Mouse (Mus musculus) CD4-positive, CD25-positive, alpha-beta regulatory T cell, adult 2 months (primary cell): ENCODE measurements at regions not wholly inside any gene's neighbourhood (a gene's known extent, or its start where the extent isn't known, plus 50 kb on each side); places are given as distances from the start of the nearest gene placed in this dataset.
"Not testable (repeated sequence)": the region's sequence is repeated elsewhere in the genome, so short reads cannot be mapped to it uniquely, and the experiment has no call there.

Experiments
- DNase-seq: peaks from one replicate; pipeline ENCODE4 v3.0.0-alpha.2; 2012; ENCODE audit warnings: low read depth, low spot score

- not testable (repeated sequence) for DNase-seq
Observed at GRCm38 (mm10) chr14:53331153-53331552, 835.6 kb upstream of the Olfr1507 start.

- not testable (repeated sequence) for DNase-seq
Observed at GRCm38 (mm10) chr14:53324367-53324766, 828.8 kb upstream of the Olfr1507 start.

GRCm38 (mm10) chr14:53318512-53319309 is 823.2 kb upstream of the Olfr1507 start:
- DNase-seq, result not testable (repeated sequence)

GRCm38 (mm10) chr14:53312490-53312889 is 816.9 kb upstream of the Olfr1507 start:
- DNase-seq, result not testable (repeated sequence)

GRCm38 (mm10) chr14:53303179-53303578 is 807.6 kb upstream of the Olfr1507 start:
- not testable (repeated sequence) for DNase-seq

- DNase-seq, result not testable (repeated sequence)
Observed at GRCm38 (mm10) chr14:53302491-53302829, 806.9 kb upstream of the Olfr1507 start.

GRCm38 (mm10) chr14:53301722-53302490 is 806.4 kb upstream of the Olfr1507 start:
- not testable (repeated sequence) for DNase-seq

GRCm38 (mm10) chr14:53301110-53301509 is 805.6 kb upstream of the Olfr1507 start:
- not testable (repeated sequence) for DNase-seq

- not testable (repeated sequence) for DNase-seq
Observed at GRCm38 (mm10) chr14:53299735-53300134, 804.2 kb upstream of the Olfr1507 start.

- DNase-seq, result not testable (repeated sequence)
Observed at GRCm38 (mm10) chr14:53283350-53284141, 788.0 kb upstream of the Olfr1507 start.

GRCm38 (mm10) chr14:53273218-53273617 is 777.7 kb upstream of the Olfr1507 start:
- not testable (repeated sequence) for DNase-seq

GRCm38 (mm10) chr14:53267693-53268092 is 772.1 kb upstream of the Olfr1507 start:
- DNase-seq, result not testable (repeated sequence)

GRCm38 (mm10) chr14:53255962-53256361 is 760.4 kb upstream of the Olfr1507 start:
- DNase-seq, result not testable (repeated sequence)

GRCm38 (mm10) chr14:53253470-53253869 is 757.9 kb upstream of the Olfr1507 start:
- DNase-seq, result not testable (repeated sequence)

GRCm38 (mm10) chr14:53231142-53231541 is 735.6 kb upstream of the Olfr1507 start:
- not testable (repeated sequence) for DNase-seq

- DNase-seq, result not testable (repeated sequence)
Observed at GRCm38 (mm10) chr14:53224789-53225188, 729.2 kb upstream of the Olfr1507 start.

- DNase-seq, result not testable (repeated sequence)
Observed at GRCm38 (mm10) chr14:53210554-53210953, 715.0 kb upstream of the Olfr1507 start.

GRCm38 (mm10) chr14:53209258-53209657 is 713.7 kb upstream of the Olfr1507 start:
- not testable (repeated sequence) for DNase-seq

GRCm38 (mm10) chr14:53190931-53191330 is 695.4 kb upstream of the Olfr1507 start:
- not testable (repeated sequence) for DNase-seq

GRCm38 (mm10) chr14:53174099-53174498 is 678.5 kb upstream of the Olfr1507 start:
- not testable (repeated sequence) for DNase-seq

GRCm38 (mm10) chr14:53166327-53166726 is 670.8 kb upstream of the Olfr1507 start:
- DNase-seq, result not testable (repeated sequence)

GRCm38 (mm10) chr14:53159012-53159411 is 663.5 kb upstream of the Olfr1507 start:
- not testable (repeated sequence) for DNase-seq
